In the genomic region with DNA sequence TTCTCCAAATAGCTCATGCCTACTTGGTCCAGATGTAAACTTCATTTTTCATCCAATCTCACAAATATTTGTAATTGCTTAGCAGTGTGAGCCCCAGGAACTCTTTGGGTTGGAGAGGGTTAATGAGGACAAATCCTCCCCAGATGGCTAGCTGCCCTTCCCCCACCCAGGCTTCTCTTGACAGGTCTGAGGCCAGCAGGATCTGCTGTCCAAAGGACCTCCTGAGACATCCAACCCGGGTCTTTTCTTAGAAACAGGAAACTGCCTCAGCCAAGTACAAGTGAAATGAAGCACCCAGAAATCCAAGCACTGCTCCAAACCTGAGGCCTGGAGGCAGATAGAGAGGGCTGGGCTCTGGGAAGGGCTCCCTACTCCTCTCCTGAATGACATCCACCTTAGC, we compare ENCODE assay signal across 10 mouse cellular contexts.
DNase-seq lines count a peak whose midpoint lies in the region; ATAC-seq lines count a peak whose summit lies in the region.
"Had no signal": no experiment of that assay in that cellular context is flagged by ENCODE, and none has a peak within 500 bp of the region (broad histone marks: within the 10 kb centered on the region; RNA-seq: fewer than 3 reads in every experiment).

No protein-coding gene starts in this region.

- no peaks in the 10 kb centered on the region for H3K36me3 ChIP-seq in hindbrain, embryonic 11.5 days (ENCODE audit: control insufficient read depth, insufficient read depth, low read length)
- no peaks in the 10 kb centered on the region for H3K36me3 ChIP-seq in hindbrain, embryonic 12.5 days
- H3K36me3 ChIP-seq in kidney, embryonic 15.5 days: no peaks in the 10 kb centered on the region

- H3K4me3 ChIP-seq in hindbrain, embryonic 11.5 days (ENCODE audit: low read depth, low read length): no peak overlapping the region
- no peak overlapping the region for H3K4me3 ChIP-seq in hindbrain, embryonic 12.5 days
- no peak overlapping the region for H3K4me3 ChIP-seq in kidney, embryonic 15.5 days (replicated peaks)
- H3K4me3 ChIP-seq: erythroblast, embryonic 14.5 days had no signal

- peak; percentile 17 for DNase-seq in hindbrain, embryonic 11.5 days (ENCODE audit: low spot score)
- DNase-seq in gastrocnemius, adult 8-10 months (ENCODE audit: low spot score in 2 of 2): peak; percentile 77 to 81
- DNase-seq in mesoderm, embryonic 11.5 days (ENCODE audit: low read depth, low spot score): peak; percentile 38
- no peak for DNase-seq in thymus, postnatal 36 days
- DNase-seq in layer of hippocampus, postnatal 10 days (ENCODE audit: low spot score in 2 of 2): no peak
- DNase-seq in cerebellum, adult 9-11 months: no peak

- 25% methylated on average over 1 of the region's 1 CpGs for WGBS in hindbrain, embryonic 11.5 days
- WGBS in hindbrain, embryonic 12.5 days: 22% methylated on average over 1 of the region's 1 CpGs
- 4% methylated on average over 1 of the region's 1 CpGs for WGBS in kidney, embryonic 15.5 days

- no peaks in the 10 kb centered on the region; the same call in 1 of the 2 replicates for H3K4me1 ChIP-seq in hindbrain, embryonic 11.5 days (replicated peaks; ENCODE audit: control insufficient read depth, insufficient read depth, low read length)
- 0 out of 2 replicates have a peak, but pooled peaks cover 6% of the 10 kb centered on the region for H3K4me1 ChIP-seq in hindbrain, embryonic 12.5 days
- H3K4me1 ChIP-seq in kidney, embryonic 15.5 days: peaks cover 29% of the 10 kb centered on the region

- H3K4me2 ChIP-seq in hindbrain, embryonic 11.5 days (replicated peaks; ENCODE audit: low read depth, low read length): no peak overlapping the region
- no peak overlapping the region for H3K4me2 ChIP-seq in hindbrain, embryonic 12.5 days (replicated peaks)
- H3K4me2 ChIP-seq in kidney, embryonic 15.5 days: no peak overlapping the region

- ATAC-seq in hindbrain, embryonic 11.5 days (ENCODE audit: low FRiP score): no peak
- no peak for ATAC-seq in hindbrain, embryonic 12.5 days (ENCODE audit: low FRiP score)
- 0 out of 2 replicates have a peak, but pooled peaks have one; percentile 10 for ATAC-seq in kidney, embryonic 15.5 days (replicated peaks; ENCODE audit: low FRiP score)
- ATAC-seq: inflammation-experienced regulatory T-cells, adult 6 months had no signal

- H3K27ac ChIP-seq in hindbrain, embryonic 11.5 days (ENCODE audit: low read depth, low read length): no peak overlapping the region
- no peak overlapping the region for H3K27ac ChIP-seq in hindbrain, embryonic 12.5 days
- H3K27ac ChIP-seq in kidney, embryonic 15.5 days: no peak overlapping the region

- H3K9ac ChIP-seq in hindbrain, embryonic 11.5 days (ENCODE audit: low read depth, low read length): no peak overlapping the region
- no peak overlapping the region for H3K9ac ChIP-seq in hindbrain, embryonic 12.5 days
- H3K9ac ChIP-seq in kidney, embryonic 15.5 days: no peak overlapping the region

- no peaks in the 10 kb centered on the region for H3K27me3 ChIP-seq in hindbrain, embryonic 11.5 days (ENCODE audit: control insufficient read depth, insufficient read depth, low read length)
- no peaks in the 10 kb centered on the region for H3K27me3 ChIP-seq in hindbrain, embryonic 12.5 days
- H3K27me3 ChIP-seq in kidney, embryonic 15.5 days: no peaks in the 10 kb centered on the region

- H3K9me3 ChIP-seq in hindbrain, embryonic 11.5 days (ENCODE audit: control insufficient read depth, low read length): no peaks in the 10 kb centered on the region
- no peaks in the 10 kb centered on the region for H3K9me3 ChIP-seq in hindbrain, embryonic 12.5 days (replicated peaks)
- no peaks in the 10 kb centered on the region for H3K9me3 ChIP-seq in kidney, embryonic 15.5 days (replicated peaks)

Comparison
In these comparisons a context has a peak if more than half of its experiments do, and no peak if none do; other contexts are left out.
1. DNase-seq: peak in hindbrain, embryonic 11.5 days (single experiment), gastrocnemius, adult 8-10 months (2 of 2) and mesoderm, embryonic 11.5 days (single experiment); none in thymus, postnatal 36 days (0 of 2), layer of hippocampus, postnatal 10 days (0 of 2) and cerebellum, adult 9-11 months (single experiment).